Mouse (Mus musculus): Measurements from ENCODE around the gene Fam53b. TPM values are rescaled to one million over a fixed set of nuclear protein-coding genes. Genes with fewer than 3 reads are reported as not detected.
"Not testable (repeated sequence)": the region's sequence is repeated elsewhere in the genome, so short reads cannot be mapped to it uniquely, and the experiment has no call there.

The Fam53b gene
- polyA plus RNA-seq, 1 experiment = 22.1 TPM

DNA sequence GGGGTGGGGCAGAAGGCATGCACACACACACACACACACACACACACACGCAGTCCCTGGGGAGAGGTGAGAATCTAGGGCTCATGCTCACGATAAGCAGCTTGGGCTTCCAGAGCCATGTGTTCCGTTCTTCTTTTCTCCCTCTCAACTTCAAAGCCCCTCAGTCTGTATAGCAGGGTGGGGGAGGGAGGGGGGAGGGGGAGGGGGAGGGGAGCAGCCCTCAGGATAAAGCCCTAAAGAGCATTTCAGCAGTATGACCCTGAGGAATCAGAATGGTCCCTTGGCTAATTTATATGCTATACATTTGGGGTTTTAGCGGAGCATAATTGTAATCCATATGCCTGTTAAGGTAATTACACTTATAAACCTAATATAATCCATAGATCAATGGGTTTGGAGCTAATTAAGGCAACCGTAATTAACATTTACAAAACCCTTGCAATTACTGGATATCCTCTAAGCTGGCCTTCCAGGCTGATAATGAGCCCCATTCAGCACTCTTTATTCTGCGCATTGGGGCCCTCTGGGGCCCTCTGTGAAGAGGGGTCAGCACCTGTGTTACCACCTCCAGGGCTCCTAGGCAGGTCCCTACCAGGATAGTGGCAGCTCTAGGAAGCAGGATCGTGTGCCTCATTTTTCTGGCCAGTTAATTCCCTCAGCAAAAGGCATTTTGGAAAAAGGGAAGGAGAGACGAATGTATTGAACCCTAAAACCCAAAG lies 147.9 kb downstream of the Fam53b start:
- Histone ChIP-seq H3K27me3 (replicated peaks) (peaks cover 10% of the 10 kb centered on the region), H3K9me3 (no peaks in the 10 kb centered on the region), H3K36me3 (replicated peaks; ENCODE audit: low read length) (peaks cover 2% of the 10 kb centered on the region), H3K4me3 (replicated peaks) (no peak overlapping the region), H3K4me1 (peaks cover 63% of the 10 kb centered on the region)
- TF ChIP-seq FLI1 (IDR thresholded peaks at IDR 0.05; ENCODE audit: low read length) = no peak
- no peak for TF ChIP-seq GATA1 (IDR thresholded peaks at IDR 0.05; ENCODE audit: borderline replicate concordance, low read length)

DNA sequence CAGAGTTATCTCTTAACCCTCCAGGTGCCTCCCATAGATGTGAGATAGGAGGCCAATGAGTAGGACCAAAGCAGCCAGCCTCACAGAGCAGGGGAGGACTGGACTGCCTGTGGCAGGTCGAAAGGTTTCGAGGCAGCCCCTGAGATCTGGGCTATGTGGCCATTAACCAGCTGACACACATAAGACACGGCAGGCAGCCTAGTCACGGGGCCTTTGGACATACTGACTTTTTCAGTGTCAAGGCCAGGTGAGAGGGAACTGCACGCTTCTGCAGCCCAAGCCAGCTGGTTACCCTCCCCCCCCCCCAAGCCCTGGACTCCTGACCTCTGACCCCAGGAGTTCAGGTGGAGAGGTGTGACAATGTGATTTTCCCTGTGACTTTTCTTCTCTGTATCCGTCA lies 148.9 kb downstream of the Fam53b start:
- Histone ChIP-seq H3K9me3 (no peaks in the 10 kb centered on the region), H3K27me3 (replicated peaks) (peaks cover 10% of the 10 kb centered on the region), H3K4me3 (replicated peaks) (no peak overlapping the region), H3K36me3 (replicated peaks; ENCODE audit: low read length) (no peaks in the 10 kb centered on the region), H3K4me1 (peaks cover 63% of the 10 kb centered on the region)
- TF ChIP-seq GATA1 (IDR thresholded peaks at IDR 0.05; ENCODE audit: borderline replicate concordance, low read length) (no peak), FLI1 (IDR thresholded peaks at IDR 0.05; ENCODE audit: low read length) (no peak)

DNA sequence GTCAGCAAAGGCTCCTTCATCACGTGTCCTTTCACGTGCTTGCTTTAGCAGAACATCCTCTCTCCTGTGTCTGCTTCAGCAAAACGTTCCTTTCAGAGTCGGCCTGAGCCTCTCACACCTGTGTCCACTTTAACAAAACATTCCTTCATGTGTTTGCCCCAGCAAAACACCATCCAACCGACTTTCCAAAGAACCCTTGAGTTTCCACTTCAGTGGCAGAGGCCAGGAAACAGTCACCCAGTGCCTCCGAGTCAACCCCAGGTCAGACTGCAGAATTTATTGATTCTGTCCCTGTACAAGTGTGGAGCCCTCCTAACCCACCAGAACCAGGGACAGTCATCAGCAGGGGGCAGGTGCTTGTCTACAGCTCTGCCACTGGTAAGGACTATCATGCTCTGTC lies 150.9 kb downstream of the Fam53b start:
- H3K27me3 ChIP-seq (replicated peaks); H3K4me3 ChIP-seq (replicated peaks); H3K36me3 ChIP-seq (replicated peaks; ENCODE audit: low read length); H3K9me3 ChIP-seq: not testable (repeated sequence)
- peaks cover 67% of the 10 kb centered on the region for H3K4me1 ChIP-seq

Other genes starting within 250 kb of the Fam53b start
- 0.77 TPM in 1 of 2 replicates, not detected in the other for gene Oat, start 237.5 kb downstream of the Fam53b start, polyA plus RNA-seq (2012; ENCODE audit: insufficient read depth, low replicate concordance)
- gene Nkx1-2, start 214.2 kb downstream of the Fam53b start, polyA plus RNA-seq (2012; ENCODE audit: insufficient read depth, low replicate concordance) = not detected in 2 replicates
- 1.3 and 2.5 TPM in 2 replicates for gene Lhpp, start 203.2 kb downstream of the Fam53b start, polyA plus RNA-seq (2012; ENCODE audit: insufficient read depth, low replicate concordance)
- 4.8 and 8.7 TPM in 2 replicates for gene Eef1akmt2, start 38.8 kb upstream of the Fam53b start, polyA plus RNA-seq (2012; ENCODE audit: insufficient read depth, low replicate concordance)
- 1.8 TPM in 1 of 2 replicates, not detected in the other for gene Abraxas2, start 45.3 kb upstream of the Fam53b start, polyA plus RNA-seq (2012; ENCODE audit: insufficient read depth, low replicate concordance)
- gene Zranb1, start 117.3 kb upstream of the Fam53b start, polyA plus RNA-seq (2012; ENCODE audit: insufficient read depth, low replicate concordance) = 1.8 and 5.0 TPM in 2 replicates

All from megakaryocyte, embryonic 14.5 days (primary cell).